Mouse (Mus musculus) forebrain, postnatal 0 days (tissue): ENCODE results near the gene Vmn1r21. TPM values are rescaled to one million over a fixed set of nuclear protein-coding genes. Genes with fewer than 3 reads are reported as not detected.
"Not testable (repeated sequence)": the region's sequence is repeated elsewhere in the genome, so short reads cannot be mapped to it uniquely, and the experiment has no call there.

Source experiments
- ATAC-seq: fragments of 200-750 bp; cut with Nextera tagmentation; 2 replicates; pipeline ENCODE4 v1.8.0; 2017; ENCODE audit warnings: mild to moderate bottlenecking, moderate library complexity
- DNase-seq: peaks from one replicate; pipeline ENCODE4 v3.0.0-alpha.2; 2015
- H3K27ac ChIP-seq: fragments of 300-500 bp; sonication (generic); 2 replicates; pipeline ENCODE4 v1.5.1; 2014; ENCODE audit warnings: low read depth, mild to moderate bottlenecking, antibody characterized with exemption, low read length, moderate library complexity, mixed read lengths
- H3K27me3 ChIP-seq: fragments of 300-500 bp; sonication (generic); 2 replicates; pipeline ENCODE4 v1.6.1; 2014; ENCODE audit warnings: mild to moderate bottlenecking, low read length, mixed read lengths; ENCODE audit not compliant: insufficient read depth
- H3K36me3 ChIP-seq: fragments of 300-500 bp; sonication (generic); 2 replicates; pipeline ENCODE4 v1.6.1; 2014; ENCODE audit warnings: mild to moderate bottlenecking, moderate library complexity; ENCODE audit not compliant: insufficient read depth
- H3K4me1 ChIP-seq: fragments of 300-500 bp; sonication (generic); 2 replicates; pipeline ENCODE4 v1.6.1; 2014; ENCODE audit warnings: antibody characterized with exemption; ENCODE audit not compliant: insufficient read depth
- H3K4me2 ChIP-seq: fragments of 300-500 bp; sonication (generic); 2 replicates; pipeline ENCODE4 v1.6.1; 2014; ENCODE audit warnings: low read depth, mild to moderate bottlenecking, moderate library complexity
- H3K4me3 ChIP-seq: fragments of 300-500 bp; sonication (generic); 2 replicates; pipeline ENCODE4 v1.5.1; 2014; ENCODE audit warnings: low read depth, low read length, mixed read lengths
- H3K9ac ChIP-seq: fragments of 300-500 bp; sonication (generic); 2 replicates; pipeline ENCODE4 v1.6.1; 2014; ENCODE audit warnings: mild to moderate bottlenecking
- H3K9me3 ChIP-seq: fragments of 300-500 bp; sonication (generic); 2 replicates; pipeline ENCODE4 v1.6.1; 2016; ENCODE audit warnings: low read length
- CTCF ChIP-seq: sonication (generic); IDR thresholded peaks from 2 replicates; pipeline ENCODE4 v1.5.1; 2016; ENCODE audit warnings: antibody characterized with exemption, control low read depth, low read depth
- WGBS: fragments of 180-500 bp; shearing (Covaris S2); extraction: QIAGEN DNeasy Blood & Tissue Kit; methylation state at CpG from one replicate; pipeline ENCODE4 v1.1.7; 2014; 5-methylcytosine and 5-hydroxymethylcytosine counted together
- polyA plus RNA-seq: library from polyadenylated mRNA; unstranded; fragments of >200 nt; fragmentation: Nextera tagmentation; extraction: Ambion mirVana; gene quantifications from 2 replicates; pipeline ENCODE4 v1.2.1, GENCODE M21; 2015
- total RNA-seq: library from RNA; depleted of rRNA; stranded (reverse); fragments of >200 nt; gene quantifications from 2 replicates; pipeline ENCODE4 v1.2.3, GENCODE M21; 2014; rRNA removed

Gene Vmn1r21
- total RNA-seq: not detected in 2 replicates
- polyA plus RNA-seq: not detected in 2 replicates

DNA sequence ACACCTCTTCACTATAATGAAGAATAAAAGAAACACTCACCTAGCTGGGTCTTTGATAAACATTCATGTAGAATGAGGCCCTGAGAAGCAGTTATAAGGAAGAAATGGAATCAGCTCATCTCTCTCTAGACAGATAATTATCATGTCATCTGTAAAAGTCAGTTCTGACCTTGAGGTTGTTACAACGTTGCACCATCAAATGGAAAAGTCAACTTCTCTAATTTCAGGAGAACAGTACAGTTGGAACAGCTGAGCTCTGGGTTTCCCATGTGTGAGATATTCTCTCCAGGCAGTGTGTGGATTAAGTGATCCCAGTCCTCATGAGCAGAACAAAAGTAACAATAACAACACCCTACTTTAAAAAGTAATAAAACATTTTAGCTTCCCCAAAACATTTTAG, at the start of gene Vmn1r21:
Gene Vmn1r21 (minus strand): TSS at position 58 of the 400 bp plus-strand sequence.
- no peak within 1 kb of the TSS for H3K27ac ChIP-seq
- H3K27me3 ChIP-seq: no peaks in the 10 kb centered on the region
- H3K4me3 ChIP-seq: no peak within 1 kb of the TSS
- TF ChIP-seq CTCF: no peak
- ATAC-seq (no peak), DNase-seq (no peak)
- H3K36me3 ChIP-seq: no peaks in the 10 kb centered on the region
- no peaks in the 10 kb centered on the region for H3K9me3 ChIP-seq
- H3K4me1 ChIP-seq: no peaks in the 10 kb centered on the region
- H3K9ac ChIP-seq: no peak within 1 kb of the TSS
- 73% methylated on average over 1 of the region's 1 CpGs for WGBS
- no peak within 1 kb of the TSS for H3K4me2 ChIP-seq

DNA sequence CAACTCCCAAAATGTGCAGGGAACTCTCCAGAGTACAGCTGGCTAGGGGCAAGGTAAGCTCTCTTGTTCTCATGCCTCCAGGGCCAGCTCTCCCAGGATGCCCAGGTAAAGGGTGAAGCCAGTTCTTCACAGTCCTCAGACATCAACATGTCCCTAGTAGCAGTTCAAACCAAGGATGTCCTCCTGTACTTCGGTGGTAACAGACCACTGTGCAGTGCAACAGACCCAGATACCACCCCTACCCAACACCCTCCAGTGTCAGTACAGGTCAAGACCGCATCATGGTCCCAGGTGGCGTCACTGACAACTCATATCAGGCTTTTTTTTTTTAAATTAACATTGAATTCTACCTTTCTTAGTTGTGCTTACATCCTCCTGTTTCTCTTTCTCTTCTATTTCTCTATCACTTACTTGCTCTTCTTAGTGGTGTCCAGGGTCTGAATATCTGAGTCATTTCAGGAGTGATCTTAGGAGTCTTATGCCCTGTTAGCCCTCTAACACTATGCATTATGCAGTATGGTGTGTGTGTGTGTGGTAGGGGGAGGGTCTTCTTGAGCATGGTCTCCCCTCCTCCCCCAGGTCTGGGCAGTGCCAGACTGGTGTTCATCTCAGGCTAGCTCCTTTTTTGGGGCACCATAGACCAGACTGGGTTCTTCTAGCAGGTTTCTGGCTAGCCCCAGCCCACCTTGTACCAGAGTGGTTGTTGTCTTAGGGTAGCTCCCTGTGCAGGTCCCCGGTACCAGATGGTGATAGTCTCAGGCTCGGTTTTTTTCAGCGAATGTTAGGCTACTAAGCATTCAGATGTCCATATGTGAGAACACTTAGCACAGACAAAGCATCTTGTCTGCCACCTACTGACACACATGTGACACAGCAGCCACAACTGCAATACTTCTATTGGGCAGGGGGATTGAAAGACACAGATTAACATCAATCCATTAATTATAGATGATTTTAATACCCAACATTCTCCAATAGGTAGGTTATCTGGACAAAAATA, 9.2 kb upstream of the Vmn1r21 start:
- Histone ChIP-seq H3K36me3 (no peaks in the 10 kb centered on the region), H3K4me2 (no peak overlapping the region), H3K4me3 (no peak overlapping the region), H3K4me1 (no peaks in the 10 kb centered on the region), H3K9ac (no peak overlapping the region), H3K27me3 (no peaks in the 10 kb centered on the region), H3K27ac (no peak overlapping the region), H3K9me3 (no peaks in the 10 kb centered on the region)
- TF ChIP-seq CTCF: peak; percentile 79
- ATAC-seq (peak; percentile 92), DNase-seq (peak; percentile 58)
- 52% methylated on average over 6 of the region's 6 CpGs for WGBS

DNA sequence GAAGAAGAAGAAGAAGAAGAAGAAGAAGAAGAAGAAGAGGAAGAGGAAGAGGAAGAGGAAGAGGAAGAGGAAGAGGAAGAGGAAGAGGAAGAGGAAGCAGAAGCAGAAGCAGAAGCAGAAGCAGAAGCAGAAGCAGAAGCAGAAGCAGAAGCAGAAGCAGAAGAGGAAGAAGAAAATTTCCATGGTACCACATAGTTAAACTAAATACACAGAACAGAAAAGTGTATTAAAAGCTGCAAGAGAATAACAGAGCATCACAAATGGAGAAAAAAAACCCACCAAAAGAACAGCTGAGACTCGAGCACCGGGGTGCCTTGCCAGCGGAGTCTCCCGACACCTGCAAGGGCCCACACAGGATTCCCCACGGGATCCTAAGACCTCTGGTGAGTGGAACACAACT, 1.0 kb upstream of the Vmn1r21 start:
- H3K4me1 ChIP-seq, H3K9ac ChIP-seq, DNase-seq, H3K27ac ChIP-seq, ATAC-seq, H3K27me3 ChIP-seq, H3K9me3 ChIP-seq, H3K4me3 ChIP-seq, H3K36me3 ChIP-seq, H3K4me2 ChIP-seq: not testable (repeated sequence)
- WGBS: 87% methylated on average over 5 of the region's 5 CpGs

DNA sequence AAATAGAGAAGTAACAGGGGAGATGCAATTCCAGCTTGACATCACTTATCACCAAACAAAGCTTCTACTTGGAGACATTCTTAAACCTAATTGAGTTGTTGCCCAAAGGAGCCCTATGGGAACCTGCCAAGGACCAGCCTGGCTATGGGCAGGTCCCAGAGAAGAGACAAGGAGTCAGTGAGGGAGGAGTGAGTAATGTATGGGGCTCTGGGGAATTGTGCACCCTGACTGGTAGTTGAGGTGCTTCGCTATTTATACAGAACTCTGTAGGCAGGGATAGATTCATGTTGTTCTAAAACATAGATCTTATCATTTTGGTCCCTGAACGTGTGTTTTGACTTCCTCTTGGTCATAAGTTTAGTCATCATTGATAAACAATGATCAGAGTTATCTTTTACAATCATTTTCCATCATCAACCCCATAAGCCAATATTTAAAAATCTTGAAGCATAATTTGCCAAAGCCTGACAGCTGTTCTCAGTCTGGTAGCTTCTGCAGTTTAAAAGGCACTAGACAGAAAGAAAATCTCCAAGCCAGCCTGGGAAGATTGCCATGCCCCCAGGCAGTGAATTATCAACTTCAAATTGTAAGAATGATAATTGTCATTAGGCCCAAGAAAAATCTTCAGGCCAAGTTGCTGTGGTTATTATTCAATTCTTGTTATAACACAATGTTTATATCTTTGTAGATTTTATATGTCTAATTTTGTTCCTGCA, 10.3 kb downstream of the Vmn1r21 start:
- Histone ChIP-seq H3K36me3 (no peaks in the 10 kb centered on the region), H3K4me2 (no peak overlapping the region), H3K4me1 (no peaks in the 10 kb centered on the region), H3K9me3 (no peaks in the 10 kb centered on the region), H3K4me3 (no peak overlapping the region), H3K27ac (no peak overlapping the region), H3K9ac (no peak overlapping the region), H3K27me3 (no peaks in the 10 kb centered on the region)
- 70% methylated on average over 2 of the region's 2 CpGs for WGBS
- ATAC-seq: peak; percentile 42; the same call in 1 of the 2 replicates
- no peak for TF ChIP-seq CTCF
- peak; percentile 68 for DNase-seq

DNA sequence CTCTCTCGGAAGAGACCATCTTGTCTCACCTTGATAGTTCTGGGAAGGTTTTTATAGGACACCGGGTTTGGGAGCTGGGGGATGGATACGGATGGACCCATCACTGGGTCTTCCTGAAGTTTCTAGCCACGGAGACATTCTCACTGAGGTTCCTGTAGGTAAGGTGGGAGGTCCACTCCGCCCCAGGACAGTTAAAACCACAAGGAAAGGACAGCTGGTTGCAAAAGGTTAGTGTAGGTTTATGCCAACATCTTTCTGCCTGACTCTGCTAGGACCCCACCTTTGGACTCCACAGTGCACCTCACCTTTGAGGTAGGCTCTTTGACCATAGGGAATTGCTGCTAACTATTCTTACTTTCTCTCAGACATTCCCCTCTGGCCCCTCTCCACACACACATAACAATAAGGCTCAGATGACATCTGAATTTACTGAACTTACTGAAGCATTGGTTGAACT, 24.9 kb downstream of the Vmn1r21 start:
- TF ChIP-seq CTCF: no peak
- no peaks in the 10 kb centered on the region for H3K9me3 ChIP-seq
- H3K4me1 ChIP-seq: peaks cover 12% of the 10 kb centered on the region; the same call in 1 of the 2 replicates
- peak overlapping the region; percentile 90 for H3K4me3 ChIP-seq
- no peaks in the 10 kb centered on the region for H3K36me3 ChIP-seq
- DNase-seq (no peak), ATAC-seq (no peak)
- H3K27ac ChIP-seq: peak overlapping the region; percentile 96
- no peaks in the 10 kb centered on the region for H3K27me3 ChIP-seq
- 9% methylated on average over 5 of the region's 5 CpGs for WGBS
- H3K4me2 ChIP-seq: peak overlapping the region; percentile 67
- H3K9ac ChIP-seq: peak overlapping the region; percentile 98

DNA sequence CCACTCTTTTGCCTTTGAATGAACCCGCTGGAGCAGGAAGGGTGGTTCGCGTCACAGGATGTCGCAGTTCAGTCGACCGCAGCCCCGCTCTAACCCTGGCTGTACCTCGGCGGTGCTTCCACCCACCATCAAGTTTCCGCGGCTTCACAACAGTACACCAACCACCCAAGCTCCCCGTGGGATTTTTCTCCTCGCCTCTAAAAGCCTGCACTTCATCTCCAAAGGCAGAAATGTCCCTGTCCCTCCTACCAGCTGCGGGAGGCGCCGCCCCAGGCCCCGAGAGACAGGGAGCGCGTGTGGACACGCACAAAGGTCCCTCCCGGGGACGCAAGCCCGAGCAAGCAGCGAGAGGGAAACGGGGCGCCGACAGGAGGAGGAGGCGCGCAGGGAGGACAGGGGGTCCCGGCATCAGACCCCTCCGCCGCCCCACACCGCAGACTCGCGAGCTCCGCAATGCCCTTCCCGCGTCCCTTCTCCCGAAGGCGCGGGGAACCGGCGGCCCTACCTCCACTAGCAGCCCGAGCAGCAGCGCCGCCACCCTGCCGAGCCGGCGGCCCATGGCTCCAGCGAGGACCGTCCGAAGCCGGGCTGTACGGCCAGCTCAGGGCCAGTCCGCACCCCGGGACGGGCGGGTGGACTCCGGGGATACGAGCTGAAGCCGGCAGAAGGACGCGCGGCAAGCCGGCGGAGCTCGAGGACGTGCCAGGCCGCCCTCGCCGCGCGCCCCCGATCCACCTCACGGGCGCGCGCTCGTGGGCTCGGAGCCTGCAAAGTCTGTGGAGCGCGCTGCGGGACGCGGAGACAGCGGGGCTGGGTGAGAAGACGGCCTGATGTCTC, 25.5 kb downstream of the Vmn1r21 start, which contains the start of gene Vopp1:
Gene Vopp1 (minus strand): TSS at position 738 of the 837 bp plus-strand sequence.
- Histone ChIP-seq H3K27me3 (no peaks in the 10 kb centered on the region), H3K9ac (peak within 1 kb of the TSS; percentile 98), H3K4me1 (peaks cover 12% of the 10 kb centered on the region; the same call in 1 of the 2 replicates), H3K27ac (peak within 1 kb of the TSS; percentile 96), H3K4me3 (peak within 1 kb of the TSS; percentile 90), H3K4me2 (peak within 1 kb of the TSS; percentile 67), H3K36me3 (no peaks in the 10 kb centered on the region), H3K9me3 (no peaks in the 10 kb centered on the region)
- peak; percentile 89 for DNase-seq
- TF ChIP-seq CTCF: no peak; the same call in 1 of the 2 replicates
- ATAC-seq: peak; percentile 86
- 1% methylated on average over 81 of the region's 87 CpGs for WGBS
